Mouse (Mus musculus) cortical plate, adult 2 months (tissue): Measurements from ENCODE around the gene Plg.

Experiments used
- CTCF ChIP-seq: fragments of 200-500 bp; IDR thresholded peaks from 2 replicates; pipeline ENCODE4 v1.5.1; 2011; ENCODE audit warnings: mild to moderate bottlenecking, control low read depth, low read length; ENCODE audit not compliant: insufficient read depth; ENCODE audit errors: extremely low read depth
- POLR2A ChIP-seq: fragments of 200-500 bp; IDR thresholded peaks from 2 replicates; pipeline ENCODE4 v1.6.1; 2011; ENCODE audit warnings: mild to moderate bottlenecking, low read length, control low read depth; ENCODE audit not compliant: insufficient read depth; ENCODE audit errors: extremely low read depth

GRCm38 (mm10) chr17:12359876-12360275 lies 18.5 kb upstream of the Plg start:
- TF ChIP-seq CTCF, result no peak
- TF ChIP-seq POLR2A, result no peak
